Mouse (Mus musculus): ENCODE measurements around the gene Clic4. TPM values are rescaled to one million over a fixed set of nuclear protein-coding genes. Genes with fewer than 3 reads are reported as not detected.

Gene Clic4
- polyA plus RNA-seq, 1 experiment from 2014 or later, result 49.2 TPM

- Histone ChIP-seq H3K4me2 (ENCODE audit: low read length) (no peak overlapping the region), H3K9me3 (replicated peaks; ENCODE audit: control insufficient read depth, low read length, poor library complexity, severe bottlenecking) (no peaks in the 10 kb centered on the region), H3K27me3 (ENCODE audit: control insufficient read depth, insufficient read depth, low read depth, low read length) (no peaks in the 10 kb centered on the region), H3K9ac (ENCODE audit: low read depth, low read length) (no peak overlapping the region), H3K27ac (ENCODE audit: low read length) (no peak overlapping the region; the same call in 1 of the 2 replicates), H3K4me1 (ENCODE audit: control insufficient read depth, insufficient read depth, low read length) (peaks cover 5% of the 10 kb centered on the region), H3K4me3 (ENCODE audit: low read depth, low read length) (no peak overlapping the region), H3K36me3 (ENCODE audit: control insufficient read depth, insufficient read depth, low read length) (no peaks in the 10 kb centered on the region)
- 67% methylated on average over 13 of the region's 13 CpGs for WGBS
- ATAC-seq, result no peak
Observed at GRCm38 (mm10) chr4:135238706-135239510, 33.7 kb downstream of the Clic4 start.

GRCm38 (mm10) chr4:135236658-135237057 lies 36.0 kb downstream of the Clic4 start:
- no peak overlapping the region for H3K4me2 ChIP-seq (ENCODE audit: low read length)
- H3K27me3 ChIP-seq (ENCODE audit: control insufficient read depth, insufficient read depth, low read depth, low read length), result no peaks in the 10 kb centered on the region
- no peak overlapping the region for H3K27ac ChIP-seq (ENCODE audit: low read length)
- H3K36me3 ChIP-seq (ENCODE audit: control insufficient read depth, insufficient read depth, low read length), result no peaks in the 10 kb centered on the region
- no peak overlapping the region for H3K4me3 ChIP-seq (ENCODE audit: low read depth, low read length)
- H3K4me1 ChIP-seq (ENCODE audit: control insufficient read depth, insufficient read depth, low read length), result peaks cover 5% of the 10 kb centered on the region
- no peak for ATAC-seq
- no peaks in the 10 kb centered on the region for H3K9me3 ChIP-seq (replicated peaks; ENCODE audit: control insufficient read depth, low read length, poor library complexity, severe bottlenecking)
- WGBS, result 91% methylated on average over 4 of the region's 4 CpGs
- no peak overlapping the region for H3K9ac ChIP-seq (ENCODE audit: low read depth, low read length)

- 62% methylated on average over 8 of the region's 8 CpGs for WGBS
- H3K9me3 ChIP-seq (replicated peaks; ENCODE audit: control insufficient read depth, low read length, poor library complexity, severe bottlenecking), result no peaks in the 10 kb centered on the region
- no peaks in the 10 kb centered on the region for H3K36me3 ChIP-seq (ENCODE audit: control insufficient read depth, insufficient read depth, low read length)
- ATAC-seq, result no peak
- no peaks in the 10 kb centered on the region for H3K27me3 ChIP-seq (ENCODE audit: control insufficient read depth, insufficient read depth, low read depth, low read length)
- no peak overlapping the region for H3K4me3 ChIP-seq (ENCODE audit: low read depth, low read length)
- no peak overlapping the region for H3K4me2 ChIP-seq (ENCODE audit: low read length)
- no peak overlapping the region for H3K27ac ChIP-seq (ENCODE audit: low read length)
- peaks cover 5% of the 10 kb centered on the region; the same call in 1 of the 2 replicates for H3K4me1 ChIP-seq (ENCODE audit: control insufficient read depth, insufficient read depth, low read length)
- no peak overlapping the region for H3K9ac ChIP-seq (ENCODE audit: low read depth, low read length)
Observed at GRCm38 (mm10) chr4:135235546-135235945, 37.1 kb downstream of the Clic4 start.

GRCm38 (mm10) chr4:135232563-135232962 lies 40.1 kb downstream of the Clic4 start:
- Histone ChIP-seq H3K9me3 (replicated peaks; ENCODE audit: control insufficient read depth, low read length, poor library complexity, severe bottlenecking) (no peaks in the 10 kb centered on the region), H3K4me1 (ENCODE audit: control insufficient read depth, insufficient read depth, low read length) (no peaks in the 10 kb centered on the region; the same call in 1 of the 2 replicates), H3K27me3 (ENCODE audit: control insufficient read depth, insufficient read depth, low read depth, low read length) (no peaks in the 10 kb centered on the region), H3K4me2 (ENCODE audit: low read length) (no peak overlapping the region), H3K4me3 (ENCODE audit: low read depth, low read length) (no peak overlapping the region), H3K36me3 (ENCODE audit: control insufficient read depth, insufficient read depth, low read length) (no peaks in the 10 kb centered on the region), H3K27ac (ENCODE audit: low read length) (no peak overlapping the region), H3K9ac (ENCODE audit: low read depth, low read length) (no peak overlapping the region)
- no peak for ATAC-seq
- 82% methylated on average over 5 of the region's 5 CpGs for WGBS

GRCm38 (mm10) chr4:135231543-135231942 lies 41.1 kb downstream of the Clic4 start:
- H3K4me1 ChIP-seq (ENCODE audit: control insufficient read depth, insufficient read depth, low read length), result no peaks in the 10 kb centered on the region; the same call in 1 of the 2 replicates
- no peaks in the 10 kb centered on the region for H3K9me3 ChIP-seq (replicated peaks; ENCODE audit: control insufficient read depth, low read length, poor library complexity, severe bottlenecking)
- WGBS, result 90% methylated on average over 5 of the region's 5 CpGs

GRCm38 (mm10) chr4:135231136-135231535 lies 41.5 kb downstream of the Clic4 start:
- no peaks in the 10 kb centered on the region for H3K27me3 ChIP-seq (ENCODE audit: control insufficient read depth, insufficient read depth, low read depth, low read length)
- ATAC-seq, result no peak
- H3K36me3 ChIP-seq (ENCODE audit: control insufficient read depth, insufficient read depth, low read length), result no peaks in the 10 kb centered on the region
- no peak overlapping the region for H3K9ac ChIP-seq (ENCODE audit: low read depth, low read length)
- no peak overlapping the region for H3K27ac ChIP-seq (ENCODE audit: low read length)
- H3K4me1 ChIP-seq (ENCODE audit: control insufficient read depth, insufficient read depth, low read length), result no peaks in the 10 kb centered on the region; the same call in 1 of the 2 replicates
- no peaks in the 10 kb centered on the region for H3K9me3 ChIP-seq (replicated peaks; ENCODE audit: control insufficient read depth, low read length, poor library complexity, severe bottlenecking)
- 75% methylated on average over 3 of the region's 3 CpGs for WGBS
- no peak overlapping the region for H3K4me3 ChIP-seq (ENCODE audit: low read depth, low read length)
- H3K4me2 ChIP-seq (ENCODE audit: low read length), result no peak overlapping the region

More at GRCm38 (mm10) chr4:135231543-135231942, 41.1 kb downstream of the Clic4 start:
- no peak overlapping the region for H3K9ac ChIP-seq (ENCODE audit: low read depth, low read length)
- H3K27me3 ChIP-seq (ENCODE audit: control insufficient read depth, insufficient read depth, low read depth, low read length), result no peaks in the 10 kb centered on the region
- no peak for ATAC-seq
- no peaks in the 10 kb centered on the region for H3K36me3 ChIP-seq (ENCODE audit: control insufficient read depth, insufficient read depth, low read length)
- no peak overlapping the region for H3K4me2 ChIP-seq (ENCODE audit: low read length)
- H3K4me3 ChIP-seq (ENCODE audit: low read depth, low read length), result no peak overlapping the region
- no peak overlapping the region for H3K27ac ChIP-seq (ENCODE audit: low read length)

- 54% methylated on average over 5 of the region's 5 CpGs for WGBS
- Histone ChIP-seq H3K27ac (ENCODE audit: low read length) (0 out of 2 replicates have a peak overlapping the region, but pooled peaks have one; percentile 42), H3K9ac (ENCODE audit: low read depth, low read length) (no peak overlapping the region)
Observed at GRCm38 (mm10) chr4:135230661-135231060, 42.0 kb downstream of the Clic4 start.

GRCm38 (mm10) chr4:135229871-135230270 lies 42.7 kb downstream of the Clic4 start:
- Histone ChIP-seq H3K4me1 (ENCODE audit: control insufficient read depth, insufficient read depth, low read length) (no peaks in the 10 kb centered on the region; the same call in 1 of the 2 replicates), H3K36me3 (ENCODE audit: control insufficient read depth, insufficient read depth, low read length) (no peaks in the 10 kb centered on the region), H3K4me2 (ENCODE audit: low read length) (no peak overlapping the region), H3K4me3 (ENCODE audit: low read depth, low read length) (no peak overlapping the region), H3K27me3 (ENCODE audit: control insufficient read depth, insufficient read depth, low read depth, low read length) (no peaks in the 10 kb centered on the region), H3K9me3 (replicated peaks; ENCODE audit: control insufficient read depth, low read length, poor library complexity, severe bottlenecking) (no peaks in the 10 kb centered on the region), H3K27ac (ENCODE audit: low read length) (no peak overlapping the region), H3K9ac (ENCODE audit: low read depth, low read length) (no peak overlapping the region)
- no peak for ATAC-seq
- 76% methylated on average over 4 of the region's 4 CpGs for WGBS

More at GRCm38 (mm10) chr4:135230661-135231060, 42.0 kb downstream of the Clic4 start:
- no peak for ATAC-seq
- Histone ChIP-seq H3K9me3 (replicated peaks; ENCODE audit: control insufficient read depth, low read length, poor library complexity, severe bottlenecking) (no peaks in the 10 kb centered on the region), H3K4me2 (ENCODE audit: low read length) (no peak overlapping the region), H3K36me3 (ENCODE audit: control insufficient read depth, insufficient read depth, low read length) (no peaks in the 10 kb centered on the region), H3K4me1 (ENCODE audit: control insufficient read depth, insufficient read depth, low read length) (no peaks in the 10 kb centered on the region; the same call in 1 of the 2 replicates), H3K27me3 (ENCODE audit: control insufficient read depth, insufficient read depth, low read depth, low read length) (no peaks in the 10 kb centered on the region), H3K4me3 (ENCODE audit: low read depth, low read length) (no peak overlapping the region)

- Histone ChIP-seq H3K36me3 (ENCODE audit: control insufficient read depth, insufficient read depth, low read length) (no peaks in the 10 kb centered on the region; the same call in 1 of the 2 replicates), H3K9me3 (replicated peaks; ENCODE audit: control insufficient read depth, low read length, poor library complexity, severe bottlenecking) (no peaks in the 10 kb centered on the region), H3K4me1 (ENCODE audit: control insufficient read depth, insufficient read depth, low read length) (no peaks in the 10 kb centered on the region; the same call in 1 of the 2 replicates), H3K4me3 (ENCODE audit: low read depth, low read length) (no peak overlapping the region), H3K27ac (ENCODE audit: low read length) (no peak overlapping the region), H3K27me3 (ENCODE audit: control insufficient read depth, insufficient read depth, low read depth, low read length) (no peaks in the 10 kb centered on the region), H3K4me2 (ENCODE audit: low read length) (no peak overlapping the region), H3K9ac (ENCODE audit: low read depth, low read length) (no peak overlapping the region)
- no peak for ATAC-seq
- 84% methylated on average over 3 of the region's 3 CpGs for WGBS
Observed at GRCm38 (mm10) chr4:135228136-135228535, 44.5 kb downstream of the Clic4 start.
